Mouse (Mus musculus): ENCODE measurements at regions not wholly inside any gene's neighbourhood (a gene's known extent, or its start where the extent isn't known, plus 50 kb on each side); places are given as distances from the start of the nearest gene placed in this dataset.

GRCm38 (mm10) chr17:9931526-9931925 is 262.0 kb upstream of the Pabpc6 start:
- H3K4me1 ChIP-seq (ENCODE audit: control insufficient read depth, insufficient read depth, low read length) = no peaks in the 10 kb centered on the region
- TF ChIP-seq CTCF (IDR thresholded peaks at IDR 0.05; ENCODE audit: borderline replicate concordance, insufficient read depth, low read length) (no peak), POLR2A (IDR thresholded peaks at IDR 0.05; ENCODE audit: low read depth, low read length) (no peak)
- H3K27ac ChIP-seq (ENCODE audit: insufficient read depth, low read length) = no peak overlapping the region
- no peak overlapping the region for H3K4me3 ChIP-seq (ENCODE audit: insufficient read depth, low read length)

DNA sequence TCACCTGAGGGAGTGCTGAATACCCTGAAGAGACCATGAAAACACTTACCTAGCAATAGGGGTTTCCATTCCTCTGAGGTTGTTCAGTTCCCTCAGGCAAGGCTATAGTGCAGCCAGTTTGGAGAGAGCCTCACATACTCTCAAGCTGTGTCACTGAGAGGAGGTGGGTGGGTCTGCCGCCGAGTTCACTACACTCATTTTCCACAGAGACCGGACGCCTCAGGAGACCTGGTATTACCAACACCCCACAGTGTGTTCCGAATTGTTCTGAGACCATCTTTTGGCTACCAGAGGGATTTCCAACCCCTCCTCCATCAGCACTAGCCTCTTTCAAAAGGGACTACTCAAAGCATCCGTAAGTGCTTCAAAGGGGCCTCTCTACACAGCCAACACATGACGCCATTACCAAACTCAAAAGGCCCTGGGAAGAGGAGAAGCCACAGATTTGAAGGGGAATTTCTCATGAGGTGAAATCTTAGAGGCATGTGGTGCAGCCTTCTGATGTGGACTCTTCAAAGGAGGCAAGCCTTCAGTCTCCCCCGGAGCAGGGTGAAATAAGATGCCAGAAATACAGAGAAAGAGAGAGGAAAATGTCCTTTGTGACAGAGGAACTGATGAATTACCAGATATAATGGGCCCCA is 260.1 kb upstream of the Pabpc6 start:
- Histone ChIP-seq H3K4me3 (ENCODE audit: insufficient read depth, low read length) (no peak overlapping the region), H3K4me1 (ENCODE audit: control insufficient read depth, insufficient read depth, low read length) (no peaks in the 10 kb centered on the region), H3K27ac (ENCODE audit: insufficient read depth, low read length) (no peak overlapping the region)
- TF ChIP-seq POLR2A (IDR thresholded peaks at IDR 0.05; ENCODE audit: low read depth, low read length) = no peak
- TF ChIP-seq CTCF (IDR thresholded peaks at IDR 0.05; ENCODE audit: borderline replicate concordance, insufficient read depth, low read length) = no peak

- Histone ChIP-seq H3K4me1 (ENCODE audit: control insufficient read depth, insufficient read depth, low read length) (no peaks in the 10 kb centered on the region), H3K4me3 (ENCODE audit: insufficient read depth, low read length) (no peak overlapping the region), H3K27ac (ENCODE audit: insufficient read depth, low read length) (no peak overlapping the region)
- TF ChIP-seq CTCF (IDR thresholded peaks at IDR 0.05; ENCODE audit: borderline replicate concordance, insufficient read depth, low read length) (no peak), POLR2A (IDR thresholded peaks at IDR 0.05; ENCODE audit: low read depth, low read length) (no peak)
These were observed 258.2 kb upstream of the Pabpc6 start for GRCm38 (mm10) chr17:9927724-9928123.

DNA sequence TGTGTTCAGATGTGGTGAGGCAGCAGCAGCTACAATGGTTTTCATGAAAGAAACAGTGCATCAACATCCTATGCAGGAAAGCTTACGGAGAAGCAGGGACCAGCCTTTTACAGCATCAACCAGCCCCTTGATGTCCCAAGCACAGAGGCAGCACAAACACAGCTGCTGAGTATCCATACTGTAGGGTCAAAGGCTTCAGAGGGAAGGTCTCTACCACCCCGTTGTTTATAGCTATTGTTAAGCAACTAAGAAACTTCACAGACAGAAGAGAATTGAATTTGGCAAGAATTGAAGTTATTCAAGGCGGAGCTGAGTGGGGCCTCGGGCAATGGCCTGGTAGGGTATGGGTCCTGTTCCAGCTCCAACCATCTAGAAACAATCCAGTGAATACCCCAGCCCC is 256.8 kb upstream of the Pabpc6 start:
- no peak overlapping the region for H3K27ac ChIP-seq (ENCODE audit: insufficient read depth, low read length)
- no peak for TF ChIP-seq CTCF (IDR thresholded peaks at IDR 0.05; ENCODE audit: borderline replicate concordance, insufficient read depth, low read length)
- TF ChIP-seq POLR2A (IDR thresholded peaks at IDR 0.05; ENCODE audit: low read depth, low read length) = no peak
- no peak overlapping the region for H3K4me3 ChIP-seq (ENCODE audit: insufficient read depth, low read length)
- no peaks in the 10 kb centered on the region for H3K4me1 ChIP-seq (ENCODE audit: control insufficient read depth, insufficient read depth, low read length)

DNA sequence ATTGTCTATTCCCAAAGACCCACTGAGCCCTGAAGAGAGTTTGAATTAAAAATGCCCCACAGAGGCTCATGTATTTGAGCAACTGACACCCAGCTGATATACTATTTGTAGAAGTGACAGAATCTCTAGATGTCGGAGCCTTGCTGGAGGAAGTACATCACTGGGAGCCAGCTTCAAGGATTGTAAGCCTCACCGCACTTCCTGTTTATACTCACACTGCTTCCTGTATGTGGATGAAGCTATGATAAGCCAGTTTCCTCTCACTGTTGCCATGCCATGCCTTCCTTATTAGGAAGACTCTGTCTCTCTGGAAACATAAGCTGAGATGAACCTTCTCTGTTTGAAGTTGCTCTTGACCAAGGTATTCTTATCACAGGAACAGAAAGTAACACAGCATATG is 251.8 kb upstream of the Pabpc6 start:
- no peaks in the 10 kb centered on the region for H3K4me1 ChIP-seq (ENCODE audit: control insufficient read depth, insufficient read depth, low read length)
- H3K27ac ChIP-seq (ENCODE audit: insufficient read depth, low read length) = no peak overlapping the region
- no peak for TF ChIP-seq POLR2A (IDR thresholded peaks at IDR 0.05; ENCODE audit: low read depth, low read length)
- TF ChIP-seq CTCF (IDR thresholded peaks at IDR 0.05; ENCODE audit: borderline replicate concordance, insufficient read depth, low read length) = no peak
- no peak overlapping the region for H3K4me3 ChIP-seq (ENCODE audit: insufficient read depth, low read length)

GRCm38 (mm10) chr17:9917031-9917430 is 247.5 kb upstream of the Pabpc6 start:
- no peak overlapping the region for H3K4me3 ChIP-seq (ENCODE audit: insufficient read depth, low read length)
- H3K4me1 ChIP-seq (ENCODE audit: control insufficient read depth, insufficient read depth, low read length) = no peaks in the 10 kb centered on the region
- TF ChIP-seq POLR2A (IDR thresholded peaks at IDR 0.05; ENCODE audit: low read depth, low read length) (no peak), CTCF (IDR thresholded peaks at IDR 0.05; ENCODE audit: borderline replicate concordance, insufficient read depth, low read length) (no peak)
- no peak overlapping the region for H3K27ac ChIP-seq (ENCODE audit: insufficient read depth, low read length)

DNA sequence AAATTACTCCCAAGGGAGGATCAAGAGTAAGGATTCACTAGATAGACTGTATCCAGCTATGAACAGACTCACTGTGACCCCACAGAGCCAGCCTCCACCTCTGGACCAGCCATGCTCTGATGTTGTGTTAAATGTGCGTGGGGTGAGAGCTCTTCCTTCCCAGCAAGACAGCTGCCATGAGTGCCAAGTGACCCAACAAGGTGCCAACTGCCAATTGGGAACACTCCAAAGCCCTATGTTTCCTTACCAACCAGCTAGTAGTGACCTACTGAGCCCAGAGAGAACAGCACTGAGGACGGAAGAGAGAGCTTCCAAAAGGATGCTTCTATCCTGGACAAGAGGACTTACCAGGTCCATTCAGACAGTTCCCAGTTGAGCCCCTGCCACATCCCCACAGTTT is 241.3 kb upstream of the Pabpc6 start:
- H3K4me3 ChIP-seq (ENCODE audit: insufficient read depth, low read length) = no peak overlapping the region
- no peaks in the 10 kb centered on the region for H3K4me1 ChIP-seq (ENCODE audit: control insufficient read depth, insufficient read depth, low read length)
- TF ChIP-seq CTCF (IDR thresholded peaks at IDR 0.05; ENCODE audit: borderline replicate concordance, insufficient read depth, low read length) (no peak), POLR2A (IDR thresholded peaks at IDR 0.05; ENCODE audit: low read depth, low read length) (no peak)
- no peak overlapping the region for H3K27ac ChIP-seq (ENCODE audit: insufficient read depth, low read length)

GRCm38 (mm10) chr17:9907077-9907476 is 237.6 kb upstream of the Pabpc6 start:
- Histone ChIP-seq H3K27ac (ENCODE audit: insufficient read depth, low read length) (no peak overlapping the region), H3K4me3 (ENCODE audit: insufficient read depth, low read length) (no peak overlapping the region), H3K4me1 (ENCODE audit: control insufficient read depth, insufficient read depth, low read length) (peaks cover 3% of the 10 kb centered on the region; the same call in 1 of the 2 replicates)
- TF ChIP-seq POLR2A (IDR thresholded peaks at IDR 0.05; ENCODE audit: low read depth, low read length) = no peak
- TF ChIP-seq CTCF (IDR thresholded peaks at IDR 0.05; ENCODE audit: borderline replicate concordance, insufficient read depth, low read length) = no peak

- no peak overlapping the region for H3K4me3 ChIP-seq (ENCODE audit: insufficient read depth, low read length)
- no peak overlapping the region for H3K27ac ChIP-seq (ENCODE audit: insufficient read depth, low read length)
- peaks cover 3% of the 10 kb centered on the region; the same call in 1 of the 2 replicates for H3K4me1 ChIP-seq (ENCODE audit: control insufficient read depth, insufficient read depth, low read length)
- TF ChIP-seq POLR2A (IDR thresholded peaks at IDR 0.05; ENCODE audit: low read depth, low read length) (no peak), CTCF (IDR thresholded peaks at IDR 0.05; ENCODE audit: borderline replicate concordance, insufficient read depth, low read length) (no peak)
These were observed 236.3 kb upstream of the Pabpc6 start for GRCm38 (mm10) chr17:9905501-9906462.

DNA sequence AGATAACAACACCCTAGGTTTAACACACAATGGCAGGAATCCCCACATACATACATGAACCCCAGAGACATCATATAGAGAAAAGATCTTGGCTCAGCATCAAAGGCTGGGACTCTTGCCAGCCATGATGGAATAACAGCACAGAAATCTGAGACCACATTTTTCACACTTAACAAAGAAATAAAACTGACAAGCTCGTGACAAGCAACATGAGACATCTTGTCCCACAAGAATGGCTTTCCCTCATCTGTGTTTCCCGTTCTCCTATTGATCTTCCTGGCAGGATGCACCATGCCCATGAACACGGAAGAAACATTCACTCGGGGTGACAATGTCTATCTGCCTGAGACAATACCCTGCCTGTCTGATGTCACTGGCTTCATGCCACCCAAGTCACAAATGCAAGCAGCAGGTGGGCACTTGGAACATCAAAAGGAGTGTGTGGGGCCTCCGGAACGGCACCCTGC is 235.0 kb upstream of the Pabpc6 start:
- Histone ChIP-seq H3K27ac (ENCODE audit: insufficient read depth, low read length) (no peak overlapping the region), H3K4me1 (ENCODE audit: control insufficient read depth, insufficient read depth, low read length) (peaks cover 3% of the 10 kb centered on the region; the same call in 1 of the 2 replicates), H3K4me3 (ENCODE audit: insufficient read depth, low read length) (no peak overlapping the region)
- TF ChIP-seq POLR2A (IDR thresholded peaks at IDR 0.05; ENCODE audit: low read depth, low read length) (no peak), CTCF (IDR thresholded peaks at IDR 0.05; ENCODE audit: borderline replicate concordance, insufficient read depth, low read length) (no peak)

All from embryonic fibroblast, embryonic 13.5 days (primary cell).